Mouse (Mus musculus) liver, embryonic 14.5 days (tissue): ENCODE data around the gene Clta.

ENCODE experiments used
- CTCF ChIP-seq: IDR thresholded peaks from 2 replicates; pipeline ENCODE4 v1.5.1; 2016; ENCODE audit warnings: antibody characterized with exemption, low read depth, control low read depth
- EP300 ChIP-seq: IDR thresholded peaks from 2 replicates; pipeline ENCODE4 v1.6.1; 2016; ENCODE audit warnings: antibody characterized with exemption, low read depth

DNA sequence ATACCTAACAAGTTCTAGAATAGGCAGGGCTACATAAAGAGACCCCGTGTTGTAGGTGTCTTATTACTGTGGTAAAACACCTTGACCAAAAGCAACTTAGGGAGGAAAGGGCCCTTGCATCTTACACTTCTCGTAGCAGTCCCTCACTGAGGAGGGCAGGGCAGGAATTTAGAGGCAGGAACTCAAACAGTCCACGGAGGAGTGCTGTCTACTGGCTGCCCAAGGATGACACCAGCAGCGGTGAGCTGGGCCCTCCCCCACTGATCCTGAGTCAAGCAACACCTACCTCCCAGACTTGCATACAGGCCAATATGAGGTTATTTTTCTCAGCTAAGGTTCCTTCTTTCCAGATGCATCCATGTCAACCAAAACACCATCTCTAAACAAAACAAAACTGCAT, 24.0 kb upstream of the Clta start:
- TF ChIP-seq CTCF (no peak), EP300 (no peak)
